Mouse (Mus musculus) stomach, embryonic 14.5 days (tissue): ENCODE data around the gene Tnfsf10. TPM values are rescaled to one million over a fixed set of nuclear protein-coding genes. Genes with fewer than 3 reads are reported as not detected.

Experiments
- ATAC-seq: fragments of 200-750 bp; cut with Nextera tagmentation; 2 replicates; pipeline ENCODE4 v1.8.0; 2017; ENCODE audit warnings: low read depth, moderate TSS enrichment; ENCODE audit not compliant: insufficient number of reproducible peaks, insufficient read depth, low FRiP score
- H3K27ac ChIP-seq: fragments of 300-500 bp; sonication (generic); 2 replicates; pipeline ENCODE4 v1.5.1; 2014; ENCODE audit warnings: mild to moderate bottlenecking, low read length, moderate library complexity, mixed read lengths
- H3K27me3 ChIP-seq: fragments of 300-500 bp; sonication (generic); 2 replicates; pipeline ENCODE4 v1.6.1; 2014; ENCODE audit warnings: low read length, control low read depth, mixed read lengths; ENCODE audit not compliant: control insufficient read depth, insufficient read depth
- H3K36me3 ChIP-seq: fragments of 300-500 bp; sonication (generic); 2 replicates; pipeline ENCODE4 v1.6.1; 2014; ENCODE audit warnings: mild to moderate bottlenecking, control low read depth, low read length, moderate library complexity, mixed read lengths; ENCODE audit not compliant: control insufficient read depth, insufficient read depth
- H3K4me1 ChIP-seq: fragments of 300-500 bp; sonication (generic); 2 replicates; pipeline ENCODE4 v1.6.1; 2014; ENCODE audit warnings: low read length, control low read depth, mixed read lengths; ENCODE audit not compliant: control insufficient read depth, insufficient read depth
- H3K4me2 ChIP-seq: fragments of 300-500 bp; sonication (generic); replicated peaks from 2 replicates; pipeline ENCODE4 v1.6.1; 2014; ENCODE audit warnings: low read depth, low read length, control low read depth
- H3K4me3 ChIP-seq: fragments of 300-500 bp; sonication (generic); 2 replicates; pipeline ENCODE4 v1.5.1; 2014; ENCODE audit warnings: low read depth, low read length, control low read depth
- H3K9ac ChIP-seq: fragments of 300-500 bp; sonication (generic); replicated peaks from 2 replicates; pipeline ENCODE4 v1.6.1; 2014; ENCODE audit warnings: low read depth, mild to moderate bottlenecking, control low read depth, low read length, moderate library complexity, mixed read lengths
- H3K9me3 ChIP-seq: fragments of 300-500 bp; sonication (generic); 2 replicates; pipeline ENCODE4 v1.6.1; 2016; ENCODE audit warnings: low read depth, low read length, control low read depth; ENCODE audit not compliant: control insufficient read depth
- WGBS: fragments of 180-500 bp; shearing (Covaris S2); extraction: QIAGEN DNeasy Blood & Tissue Kit; methylation state at CpG from one replicate; pipeline ENCODE4 v1.1.7; 2014; 5-methylcytosine and 5-hydroxymethylcytosine counted together
- polyA plus RNA-seq: library from polyadenylated mRNA; unstranded; fragments of >200 nt; fragmentation: Nextera tagmentation; extraction: Ambion mirVana; gene quantifications from 2 replicates; pipeline ENCODE4 v1.2.1, GENCODE M21; 2014

Tnfsf10 gene
- polyA plus RNA-seq, 1 experiment from 2014 or later, result 0.17 TPM

DNA sequence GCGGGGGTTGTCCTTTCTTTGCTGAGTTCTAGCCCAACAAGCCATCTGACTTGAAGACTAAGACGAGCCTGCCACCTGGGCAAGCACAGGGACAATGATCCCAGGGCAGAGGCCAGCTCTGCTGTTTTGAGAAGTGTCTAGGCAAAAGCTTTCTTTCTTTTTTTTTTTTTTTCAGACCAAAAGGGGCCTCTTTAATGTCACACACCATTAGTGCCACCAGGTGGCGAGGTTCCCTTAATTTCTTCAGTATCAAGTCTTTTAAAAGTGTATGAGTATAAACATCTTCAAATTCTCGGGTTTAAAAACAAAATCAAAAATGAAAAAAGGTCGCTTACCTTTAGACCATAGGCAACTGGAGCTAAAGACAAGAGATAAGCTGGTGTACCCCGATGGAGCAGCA lies 21.6 kb downstream of the Tnfsf10 start:
- ATAC-seq, result no peak
- no peaks in the 10 kb centered on the region for H3K27me3 ChIP-seq
- H3K9me3 ChIP-seq, result no peaks in the 10 kb centered on the region
- H3K4me2 ChIP-seq, result no peak overlapping the region
- 22% methylated on average over 6 of the region's 6 CpGs for WGBS
- no peaks in the 10 kb centered on the region for H3K36me3 ChIP-seq
- no peak overlapping the region for H3K4me3 ChIP-seq
- no peak overlapping the region for H3K27ac ChIP-seq
- no peaks in the 10 kb centered on the region for H3K4me1 ChIP-seq
- H3K9ac ChIP-seq, result no peak overlapping the region

DNA sequence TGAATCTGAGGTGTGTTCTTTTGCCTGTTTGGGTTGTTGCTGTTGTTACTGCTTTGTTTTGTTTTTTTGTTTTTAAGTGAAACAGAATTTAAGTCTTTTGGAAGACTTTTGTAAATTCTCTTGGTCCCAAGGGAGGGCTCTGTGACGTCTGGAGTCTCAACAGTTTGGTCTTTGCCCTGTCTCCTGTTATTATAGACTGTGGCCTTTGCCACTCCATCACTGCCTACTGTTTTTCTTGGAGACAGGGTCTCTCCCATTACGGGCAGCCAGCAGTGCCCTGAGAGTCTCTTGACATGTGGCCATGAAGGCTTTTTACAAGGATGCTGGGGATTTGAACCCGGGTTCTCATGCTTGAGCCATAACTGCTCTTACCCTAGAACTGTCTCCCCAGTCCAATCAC lies 22.1 kb downstream of the Tnfsf10 start:
- Histone ChIP-seq H3K36me3 (no peaks in the 10 kb centered on the region), H3K9me3 (no peaks in the 10 kb centered on the region), H3K4me3 (no peak overlapping the region), H3K27ac (no peak overlapping the region), H3K9ac (no peak overlapping the region), H3K27me3 (no peaks in the 10 kb centered on the region), H3K4me1 (no peaks in the 10 kb centered on the region), H3K4me2 (no peak overlapping the region)
- WGBS, result 51% methylated on average over 3 of the region's 3 CpGs
- no peak for ATAC-seq

DNA sequence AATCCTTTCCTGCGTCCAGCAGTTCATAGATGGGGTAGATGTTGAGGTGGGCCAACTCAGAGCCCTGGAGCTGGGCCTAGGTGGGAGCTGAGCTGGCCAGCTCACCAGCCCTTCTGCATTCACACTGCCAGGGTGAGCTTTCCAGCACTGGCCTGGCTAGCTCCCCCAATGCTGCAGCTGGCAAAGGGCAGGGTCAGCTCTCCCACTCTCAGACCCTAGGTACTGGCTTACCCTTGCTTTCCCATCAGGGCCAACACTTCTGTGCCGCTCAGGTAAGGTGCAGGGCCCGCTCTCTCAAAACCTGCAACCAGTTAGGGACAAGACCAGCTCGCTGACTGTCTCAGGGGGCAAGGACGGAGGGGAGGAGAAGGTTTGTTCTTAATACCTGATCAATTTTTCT lies 23.9 kb downstream of the Tnfsf10 start:
- H3K27ac ChIP-seq, result no peak overlapping the region
- no peaks in the 10 kb centered on the region for H3K9me3 ChIP-seq
- H3K4me1 ChIP-seq, result no peaks in the 10 kb centered on the region
- no peaks in the 10 kb centered on the region for H3K36me3 ChIP-seq
- no peaks in the 10 kb centered on the region for H3K27me3 ChIP-seq
- 94% methylated on average over 5 of the region's 5 CpGs for WGBS
- H3K9ac ChIP-seq, result no peak overlapping the region
- no peak overlapping the region for H3K4me3 ChIP-seq
- no peak for ATAC-seq
- no peak overlapping the region for H3K4me2 ChIP-seq

DNA sequence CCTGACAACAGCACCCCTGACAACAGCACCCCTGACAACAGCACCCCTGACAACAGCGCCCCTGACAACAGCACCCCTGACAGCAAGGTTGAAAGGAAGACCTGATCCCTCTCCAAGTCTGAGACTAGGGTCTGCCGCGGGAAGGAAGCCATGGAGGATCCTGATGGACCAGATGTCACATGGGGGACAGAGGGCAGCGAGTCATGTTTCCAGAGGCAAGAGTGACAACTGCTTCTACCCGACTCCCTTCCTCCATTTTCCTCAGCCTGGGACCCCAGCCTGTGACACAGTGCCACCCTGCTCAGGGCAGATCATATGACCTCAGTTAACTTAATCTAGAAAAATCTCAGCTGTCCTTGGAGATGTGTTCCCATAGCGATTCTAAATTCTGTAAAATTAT lies 25.6 kb downstream of the Tnfsf10 start:
- H3K4me2 ChIP-seq, result no peak overlapping the region
- ATAC-seq, result no peak
- no peaks in the 10 kb centered on the region for H3K4me1 ChIP-seq
- H3K9ac ChIP-seq, result no peak overlapping the region
- H3K4me3 ChIP-seq, result no peak overlapping the region
- 59% methylated on average over 6 of the region's 6 CpGs for WGBS
- no peaks in the 10 kb centered on the region for H3K36me3 ChIP-seq
- no peak overlapping the region for H3K27ac ChIP-seq
- H3K9me3 ChIP-seq, result no peaks in the 10 kb centered on the region
- H3K27me3 ChIP-seq, result no peaks in the 10 kb centered on the region

DNA sequence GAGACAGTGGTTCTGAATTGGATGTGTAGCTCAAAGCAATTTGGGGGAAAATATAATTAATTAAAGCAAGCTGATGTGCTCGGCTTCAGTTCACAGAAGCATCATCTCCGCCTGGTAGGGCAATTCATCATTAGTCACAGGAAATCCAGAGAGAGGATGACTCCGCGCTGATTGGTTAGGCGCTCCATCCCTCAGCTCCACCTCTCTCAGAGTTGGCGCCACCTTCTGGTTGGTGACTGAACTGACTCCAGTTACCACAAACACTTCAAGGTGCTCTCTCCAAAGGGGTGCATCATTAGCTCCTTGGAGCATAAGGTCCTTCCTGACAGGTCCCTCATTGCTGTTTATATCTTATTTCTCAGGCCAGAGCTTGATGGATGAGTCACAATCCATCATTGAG lies 28.7 kb downstream of the Tnfsf10 start:
- Histone ChIP-seq H3K9ac (no peak overlapping the region), H3K4me3 (no peak overlapping the region), H3K27me3 (no peaks in the 10 kb centered on the region), H3K9me3 (no peaks in the 10 kb centered on the region), H3K36me3 (no peaks in the 10 kb centered on the region), H3K4me2 (no peak overlapping the region), H3K4me1 (no peaks in the 10 kb centered on the region), H3K27ac (no peak overlapping the region)
- WGBS, result 47% methylated on average over 6 of the region's 6 CpGs
- ATAC-seq, result no peak

DNA sequence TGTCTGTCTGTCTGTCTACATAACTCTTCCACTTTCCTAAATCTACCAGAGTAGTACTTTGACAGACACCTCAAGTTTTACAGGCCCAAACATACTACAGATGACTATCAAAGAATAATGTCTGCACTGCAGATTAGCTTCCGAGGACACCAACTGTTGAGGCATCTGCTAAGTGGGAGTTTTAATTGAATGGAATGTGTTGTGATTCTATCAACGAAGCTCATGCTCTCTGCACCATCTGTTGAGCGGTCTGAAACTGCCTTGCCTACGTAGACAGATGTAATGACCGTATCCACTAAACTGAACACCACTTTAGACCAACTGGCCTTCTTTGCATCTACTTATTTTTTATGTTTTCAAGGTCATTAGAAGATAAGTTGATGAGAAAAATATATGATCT lies 31.6 kb downstream of the Tnfsf10 start:
- WGBS, result 75% methylated on average over 5 of the region's 5 CpGs
- ATAC-seq, result no peak

DNA sequence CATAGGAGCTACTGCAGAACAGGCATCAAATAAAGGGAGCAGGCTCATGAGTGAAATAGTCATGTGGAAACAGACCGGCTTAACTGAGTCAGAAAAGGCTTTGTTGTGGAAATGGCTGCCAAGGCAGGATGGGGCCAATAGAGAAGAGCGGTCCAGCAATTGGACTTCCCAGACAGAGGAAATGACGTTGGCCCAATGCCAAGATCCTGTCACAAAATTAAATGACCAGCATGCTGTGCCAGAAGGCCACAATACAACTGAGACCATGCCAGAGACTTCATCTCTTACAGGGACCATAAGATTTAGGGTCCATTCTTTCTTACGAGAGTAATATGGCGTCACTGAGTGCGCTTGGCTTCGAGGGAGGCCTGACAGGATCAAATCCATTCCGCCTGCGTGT lies 34.3 kb downstream of the Tnfsf10 start:
- H3K4me3 ChIP-seq, result no peak overlapping the region
- no peaks in the 10 kb centered on the region for H3K27me3 ChIP-seq
- no peak overlapping the region for H3K9ac ChIP-seq
- no peak overlapping the region for H3K27ac ChIP-seq
- ATAC-seq, result 0 out of 2 replicates have a peak, but pooled peaks have one; percentile 14
- no peaks in the 10 kb centered on the region for H3K4me1 ChIP-seq
- 59% methylated on average over 9 of the region's 9 CpGs for WGBS
- H3K4me2 ChIP-seq, result no peak overlapping the region
- no peaks in the 10 kb centered on the region for H3K9me3 ChIP-seq
- H3K36me3 ChIP-seq, result no peaks in the 10 kb centered on the region

More for the DNA sequence above, 31.6 kb downstream of the Tnfsf10 start:
- no peaks in the 10 kb centered on the region for H3K27me3 ChIP-seq
- no peak overlapping the region for H3K4me3 ChIP-seq
- no peak overlapping the region for H3K4me2 ChIP-seq
- H3K27ac ChIP-seq, result no peak overlapping the region
- H3K36me3 ChIP-seq, result no peaks in the 10 kb centered on the region
- H3K4me1 ChIP-seq, result no peaks in the 10 kb centered on the region
- H3K9me3 ChIP-seq, result no peaks in the 10 kb centered on the region
- H3K9ac ChIP-seq, result no peak overlapping the region

DNA sequence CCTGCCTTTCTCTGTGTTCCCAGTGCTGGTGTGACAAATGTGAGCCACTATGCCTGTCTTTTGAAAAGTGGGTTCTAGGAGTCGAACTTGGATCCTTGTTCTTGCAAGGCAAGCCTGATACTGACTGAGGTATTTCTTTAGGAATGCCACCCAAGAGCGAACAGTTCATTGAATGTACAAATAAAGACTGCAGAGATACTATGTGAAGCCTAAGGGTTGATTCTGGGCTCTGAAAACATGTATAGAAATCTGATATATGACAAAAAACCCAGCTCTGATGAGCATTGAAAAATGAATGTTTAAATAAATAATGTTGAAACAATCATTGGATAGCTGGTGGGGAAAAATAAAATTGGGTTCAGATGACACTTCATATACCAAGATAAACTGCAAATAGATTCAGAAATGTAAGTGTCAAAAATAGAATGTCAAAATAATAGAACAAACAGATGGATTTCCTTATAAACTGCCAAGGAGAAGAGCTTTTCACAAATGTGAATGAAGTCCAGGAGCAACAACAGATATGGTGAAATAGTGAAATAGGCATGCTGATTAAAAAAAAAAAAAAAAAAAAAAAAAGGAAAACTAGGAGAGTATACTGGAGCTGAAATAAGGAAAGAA lies 42.4 kb downstream of the Tnfsf10 start:
- Histone ChIP-seq H3K9me3 (no peaks in the 10 kb centered on the region), H3K4me1 (no peaks in the 10 kb centered on the region), H3K4me3 (no peak overlapping the region), H3K27ac (no peak overlapping the region), H3K27me3 (no peaks in the 10 kb centered on the region), H3K4me2 (no peak overlapping the region), H3K9ac (no peak overlapping the region), H3K36me3 (no peaks in the 10 kb centered on the region)
- 76% methylated on average over 2 of the region's 2 CpGs for WGBS
- no peak for ATAC-seq

DNA sequence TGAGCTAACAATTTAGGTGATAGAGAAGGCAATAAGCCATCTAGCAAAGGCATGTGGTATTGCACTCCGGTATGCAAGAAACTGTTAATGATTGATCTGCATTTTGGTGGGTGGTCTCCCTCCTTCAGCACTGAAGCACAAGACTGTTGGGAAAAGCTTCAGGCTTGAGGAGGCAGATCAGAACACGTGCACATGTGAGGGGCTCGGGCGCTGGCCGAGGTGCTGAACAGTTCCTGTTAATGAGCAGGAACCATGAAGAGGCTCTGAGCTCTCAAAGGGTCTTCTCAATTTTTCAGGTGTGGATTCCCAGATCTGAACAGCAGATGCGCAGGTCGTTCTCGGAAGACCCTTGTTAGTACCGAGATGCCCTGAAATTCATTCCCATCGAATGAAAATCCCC lies 53.3 kb downstream of the Tnfsf10 start:
- WGBS, result 7% methylated on average over 10 of the region's 10 CpGs
- Histone ChIP-seq H3K27ac (no peak overlapping the region), H3K4me1 (peaks cover 8% of the 10 kb centered on the region; the same call in 1 of the 2 replicates), H3K9ac (no peak overlapping the region), H3K36me3 (no peaks in the 10 kb centered on the region), H3K4me3 (no peak overlapping the region), H3K27me3 (peaks cover 32% of the 10 kb centered on the region), H3K4me2 (no peak overlapping the region), H3K9me3 (no peaks in the 10 kb centered on the region)
- ATAC-seq, result no peak
